Mouse (Mus musculus) left cerebral cortex, postnatal 10 days (tissue): Measurements from ENCODE around the gene Gm9008. TPM values are rescaled to one million over a fixed set of nuclear protein-coding genes. Genes with fewer than 3 reads are reported as not detected.
"Not testable (repeated sequence)": the region's sequence is repeated elsewhere in the genome, so short reads cannot be mapped to it uniquely, and the experiment has no call there.

Source experiments
- DNase-seq, 2 experiments: peaks; one replicate each; pipeline ENCODE4 v3.0.0; 2021 to 2022; ENCODE audit warnings: low spot score in 2 of 2, mixed read lengths in 1 of 2; ENCODE audit errors: extremely low spot score in 1 of 2
- intact Hi-C: fragments of 180-260 bp; cut with DNase I; formaldehyde crosslinking; loops from one replicate; pipeline ENCODE4 v1.15.1; 2025
- total RNA-seq, 2 experiments: library from RNA; stranded (reverse); gene quantifications; 2 replicates each; pipeline ENCODE4 v1.2.3; 2021

Gm9008 gene
- total RNA-seq = 1 to 10 TPM; 7.3 to 8.1 TPM

DNA sequence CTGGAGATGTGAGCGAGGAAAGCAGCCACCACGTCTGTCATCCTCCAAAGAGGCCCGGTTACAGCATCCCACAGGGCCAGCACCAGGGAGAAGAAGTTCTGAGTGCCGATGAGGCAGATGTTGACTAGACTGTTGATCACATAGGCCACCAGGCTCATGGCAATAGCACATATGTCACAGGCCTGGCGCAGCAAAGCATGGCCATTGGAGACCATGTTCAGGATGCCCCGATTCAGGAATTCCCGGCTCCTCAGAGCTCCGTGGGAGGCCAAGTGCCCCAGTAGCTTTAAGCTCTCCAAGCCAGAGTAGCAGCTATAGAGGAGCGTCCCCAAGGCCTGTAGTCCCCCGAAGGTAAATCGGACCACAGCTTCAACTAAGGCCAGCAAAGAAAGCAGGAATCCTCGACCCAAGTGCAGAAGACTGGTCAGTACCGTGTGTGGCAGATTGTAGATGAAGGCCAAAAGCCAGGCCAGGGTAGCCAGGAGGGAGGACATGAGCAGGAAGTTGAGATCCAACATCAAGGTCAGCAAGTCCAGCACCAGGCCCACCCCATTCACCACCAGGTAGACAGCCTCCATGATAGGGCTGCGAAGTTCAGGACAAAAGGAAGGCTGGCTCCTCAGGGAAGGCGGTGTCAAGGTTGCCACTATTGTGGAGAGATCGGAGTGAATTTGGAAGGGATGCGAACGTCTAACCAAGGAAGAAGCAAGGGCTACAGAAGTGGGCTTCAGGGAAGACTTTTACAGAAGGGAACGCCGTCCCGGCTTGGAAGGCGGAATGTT, at the start of gene Gm9008:
TSS of gene Gm9008 (minus strand) at position 731 of the 782 bp plus-strand sequence.
- intact Hi-C loops, DNase-seq: not testable (repeated sequence)

DNA sequence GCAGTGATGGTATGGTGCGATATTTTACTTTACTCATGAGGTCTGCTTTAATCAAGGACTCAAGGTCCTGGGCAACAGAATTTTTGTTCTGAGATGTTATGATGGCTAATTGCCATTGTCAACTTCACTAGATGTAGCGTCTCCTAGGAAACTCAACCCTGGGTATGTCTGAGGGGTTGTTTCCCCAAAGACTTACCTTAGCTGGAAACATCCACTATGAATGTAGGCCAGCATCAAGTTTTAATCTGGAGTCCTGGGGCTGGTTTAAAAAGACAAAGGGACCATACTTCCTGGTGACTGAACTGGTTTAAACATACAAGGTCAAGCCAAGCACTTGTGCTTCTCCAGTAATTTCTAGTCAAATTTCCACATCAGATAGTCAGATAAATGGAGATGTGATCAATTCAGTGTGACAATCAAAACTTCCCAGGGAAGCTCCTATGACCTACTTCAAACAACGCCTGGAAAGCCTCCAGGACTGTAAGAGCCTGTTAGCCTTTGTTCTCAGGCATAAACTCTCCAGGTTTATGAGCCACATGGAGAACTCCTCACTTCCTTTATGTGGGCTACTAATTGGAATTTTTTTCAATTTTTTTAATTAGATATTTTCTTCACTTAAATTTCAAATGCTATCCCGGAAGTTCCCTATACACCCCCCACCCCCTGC, 24.5 kb upstream of the Gm9008 start:
- no peak for DNase-seq
- intact Hi-C loops = no loop called here

DNA sequence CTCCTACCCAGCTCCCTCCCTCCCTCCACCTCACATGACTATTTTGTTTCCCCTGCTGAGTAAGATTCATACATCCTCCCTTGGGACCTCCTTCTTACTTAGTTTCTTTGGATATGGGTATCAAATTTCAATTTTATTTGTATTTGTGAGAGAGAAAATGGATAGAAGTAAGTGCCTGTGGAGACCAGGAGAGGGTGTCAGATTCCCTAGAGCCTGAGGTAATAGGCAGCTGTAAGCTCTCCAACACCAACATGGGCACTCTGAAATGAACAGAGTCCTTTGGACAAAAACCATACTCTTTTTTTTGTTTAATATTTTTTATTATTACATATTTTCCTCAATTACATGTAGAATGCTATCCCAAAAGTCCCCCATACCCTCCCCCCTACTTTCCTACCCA, 12.6 kb upstream of the Gm9008 start:
- no peak for DNase-seq
- intact Hi-C loops = no loop called here

DNA sequence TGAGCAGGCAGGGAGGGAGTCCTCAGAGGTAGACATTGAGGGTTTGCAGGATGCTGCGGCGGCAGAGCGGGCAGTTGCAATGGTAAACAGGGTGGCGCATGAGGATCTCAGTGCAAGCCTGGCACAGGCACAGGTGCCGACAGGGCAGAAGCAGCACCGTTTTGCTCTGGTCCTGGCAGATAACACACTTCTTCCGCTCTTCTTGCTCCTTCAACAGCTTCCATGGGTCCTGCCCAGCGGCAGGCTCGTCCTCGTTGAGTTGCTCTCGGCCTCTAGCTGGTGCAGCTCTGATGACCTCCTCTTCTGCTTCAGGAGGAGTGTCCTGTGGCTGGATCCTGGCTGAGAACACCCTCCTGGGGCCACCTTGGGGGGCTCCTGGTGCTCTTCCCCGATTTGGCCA, 1.2 kb downstream of the Gm9008 start:
- DNase-seq, intact Hi-C loops: not testable (repeated sequence)

DNA sequence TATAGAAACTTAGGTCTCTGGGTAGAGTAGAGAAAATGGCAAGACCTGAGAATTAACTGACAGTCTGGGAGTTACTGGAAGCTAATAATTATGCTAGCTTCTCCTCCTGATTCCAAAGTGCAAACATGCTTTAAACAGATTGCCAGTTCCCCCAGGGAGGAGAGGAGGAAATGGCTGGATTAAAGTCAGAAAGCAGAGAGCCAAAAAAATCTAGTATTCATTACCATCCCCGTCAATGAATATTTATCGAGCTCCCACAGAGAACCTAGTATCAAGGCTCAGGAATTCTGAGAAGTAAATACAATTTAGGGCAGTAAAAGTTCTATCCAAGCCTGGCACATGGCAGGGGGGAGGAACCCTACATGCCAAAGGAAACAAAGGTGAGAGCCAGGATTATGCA, 29.4 kb downstream of the Gm9008 start:
- DNase-seq = no peak
- intact Hi-C loops = no loop called here
